Mouse (Mus musculus): ENCODE measurements around the gene Sub1. TPM values are rescaled to one million over a fixed set of nuclear protein-coding genes. Genes with fewer than 3 reads are reported as not detected.

Sub1 gene
- total and polyA plus RNA-seq, 2 experiments from 2014 or later: 187 to 618 TPM

- DNase-seq (no peak), ATAC-seq (no peak)
- H3K9ac ChIP-seq: no peak overlapping the region
- no peak overlapping the region for H3K4me2 ChIP-seq (ENCODE audit: low read depth)
- WGBS: 87% methylated on average over 7 of the region's 7 CpGs
- no peaks in the 10 kb centered on the region for H3K4me1 ChIP-seq (ENCODE audit: insufficient read depth)
- no peaks in the 10 kb centered on the region for H3K9me3 ChIP-seq (ENCODE audit: low read length)
- H3K4me3 ChIP-seq (ENCODE audit: low read depth, low read length): no peak overlapping the region
- H3K36me3 ChIP-seq (ENCODE audit: insufficient read depth): no peaks in the 10 kb centered on the region
- no peak overlapping the region for H3K27ac ChIP-seq (ENCODE audit: low read depth, low read length)
- H3K27me3 ChIP-seq (ENCODE audit: insufficient read depth, low read length): no peaks in the 10 kb centered on the region
- no peak for TF ChIP-seq CTCF (IDR thresholded peaks at IDR 0.05; ENCODE audit: low read depth)
Observed at GRCm38 (mm10) chr15:12007421-12007820, 10.6 kb upstream of the Sub1 start.

DNA sequence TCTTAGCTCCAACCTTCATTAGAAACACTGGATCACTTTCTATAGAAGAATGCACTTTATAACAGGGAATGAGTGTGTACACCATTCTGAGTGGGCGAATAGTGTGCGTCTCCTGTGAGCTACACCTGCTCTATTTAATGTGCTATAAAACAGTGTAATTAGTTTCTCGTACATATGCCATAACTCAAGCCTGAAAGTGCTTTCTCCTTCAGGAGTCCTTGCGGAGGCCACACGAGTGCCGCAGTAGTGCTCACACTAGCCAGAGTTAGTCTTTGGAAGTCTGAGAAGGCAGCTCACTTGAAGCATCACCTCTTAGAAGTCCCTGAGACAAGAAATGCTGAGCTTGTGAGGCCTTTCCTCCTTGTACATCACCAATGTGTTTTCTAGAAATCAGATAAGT is 9.4 kb upstream of the Sub1 start:
- Histone ChIP-seq H3K9me3 (ENCODE audit: low read length) (no peaks in the 10 kb centered on the region), H3K27ac (ENCODE audit: low read depth, low read length) (no peak overlapping the region), H3K9ac (no peak overlapping the region), H3K4me2 (ENCODE audit: low read depth) (no peak overlapping the region), H3K4me1 (ENCODE audit: insufficient read depth) (no peaks in the 10 kb centered on the region), H3K4me3 (ENCODE audit: low read depth, low read length) (no peak overlapping the region), H3K36me3 (ENCODE audit: insufficient read depth) (no peaks in the 10 kb centered on the region), H3K27me3 (ENCODE audit: insufficient read depth, low read length) (no peaks in the 10 kb centered on the region)
- DNase-seq (no peak), ATAC-seq (no peak)
- WGBS: 93% methylated on average over 6 of the region's 6 CpGs
- TF ChIP-seq CTCF (IDR thresholded peaks at IDR 0.05; ENCODE audit: low read depth): no peak

DNA sequence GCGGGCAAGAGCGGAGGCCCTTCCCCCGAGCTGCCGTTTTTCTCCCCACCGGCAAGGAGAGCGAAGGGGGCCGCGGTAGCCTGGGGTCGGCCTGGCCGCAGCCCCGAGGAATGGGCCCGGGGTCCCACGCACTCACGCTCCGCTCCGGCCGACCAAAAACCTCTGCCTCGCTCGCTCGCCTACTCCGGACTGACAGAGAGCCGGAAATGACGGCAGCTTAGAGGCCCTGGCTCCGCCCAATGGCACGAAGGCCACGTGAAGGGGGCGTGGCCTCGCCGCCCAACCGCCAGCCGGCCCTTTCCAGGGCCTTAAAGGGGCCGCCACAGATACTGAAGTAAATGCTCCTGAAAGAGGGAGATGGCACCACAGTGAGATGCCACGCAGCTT is 975 bp downstream of the Sub1 start:
- 1% methylated on average over 29 of the region's 33 CpGs for WGBS
- Histone ChIP-seq H3K4me2 (ENCODE audit: low read depth) (peak overlapping the region; percentile 78), H3K4me1 (ENCODE audit: insufficient read depth) (peaks cover 13% of the 10 kb centered on the region; the same call in 1 of the 2 replicates), H3K9ac (peak overlapping the region; percentile 95), H3K36me3 (ENCODE audit: insufficient read depth) (peaks cover 5% of the 10 kb centered on the region; the same call in 1 of the 2 replicates), H3K4me3 (ENCODE audit: low read depth, low read length) (peak overlapping the region; percentile 98), H3K9me3 (ENCODE audit: low read length) (no peaks in the 10 kb centered on the region), H3K27me3 (ENCODE audit: insufficient read depth, low read length) (no peaks in the 10 kb centered on the region), H3K27ac (ENCODE audit: low read depth, low read length) (peak overlapping the region; percentile 86)
- ATAC-seq (peak; percentile 100), DNase-seq (peak; percentile 97)
- no peak for TF ChIP-seq CTCF (IDR thresholded peaks at IDR 0.05; ENCODE audit: low read depth)

DNA sequence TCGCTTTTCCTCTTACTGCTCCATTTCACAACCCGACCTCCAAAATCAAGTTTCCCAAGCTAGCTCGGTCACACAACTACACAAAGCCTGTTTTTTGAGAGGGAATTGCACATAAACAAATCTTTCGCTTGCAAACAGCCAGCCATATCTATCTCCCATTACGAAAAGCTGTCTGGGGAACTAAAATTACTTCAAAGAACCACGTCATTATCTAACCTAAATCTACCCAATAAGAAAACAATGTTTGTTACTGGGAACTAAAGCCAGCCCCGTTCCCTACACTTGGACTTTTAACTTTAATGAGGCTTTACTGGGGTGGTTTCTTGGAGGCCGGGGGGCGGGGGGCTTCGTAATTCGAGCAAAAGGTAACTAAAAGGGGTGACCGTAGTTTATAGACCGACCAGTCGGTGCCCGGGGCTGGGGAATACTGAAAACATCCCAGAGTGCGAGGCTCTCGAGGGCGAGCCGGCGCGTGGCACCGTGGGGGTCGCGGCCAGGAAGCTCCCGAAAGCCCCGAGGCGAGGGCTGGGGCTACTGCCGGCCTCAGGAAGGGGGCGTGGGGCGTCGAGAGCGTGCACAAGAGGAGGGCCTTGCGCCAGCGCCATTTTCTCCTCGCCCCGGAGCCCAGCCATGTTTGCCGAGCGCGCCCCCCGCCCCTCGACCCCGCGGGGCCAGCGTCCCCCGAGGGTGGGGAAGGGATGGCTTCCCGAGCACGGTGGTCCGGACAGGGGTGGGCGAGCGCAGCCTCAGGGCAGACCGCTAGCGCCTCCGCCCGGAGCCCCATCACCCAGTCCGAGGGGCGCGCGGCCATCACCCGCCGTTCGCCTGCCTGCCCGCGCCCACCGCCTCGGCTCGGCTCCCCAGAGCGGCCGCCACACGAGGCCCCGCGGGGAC is 1.6 kb downstream of the Sub1 start:
- Histone ChIP-seq H3K4me2 (ENCODE audit: low read depth) (peak overlapping the region; percentile 78), H3K9me3 (ENCODE audit: low read length) (no peaks in the 10 kb centered on the region), H3K9ac (peak overlapping the region; percentile 95), H3K36me3 (ENCODE audit: insufficient read depth) (peaks cover 11% of the 10 kb centered on the region), H3K27me3 (ENCODE audit: insufficient read depth, low read length) (no peaks in the 10 kb centered on the region), H3K27ac (ENCODE audit: low read depth, low read length) (peak overlapping the region; percentile 86), H3K4me3 (ENCODE audit: low read depth, low read length) (peak overlapping the region; percentile 98), H3K4me1 (ENCODE audit: insufficient read depth) (peaks cover 13% of the 10 kb centered on the region; the same call in 1 of the 2 replicates)
- TF ChIP-seq CTCF (IDR thresholded peaks at IDR 0.05; ENCODE audit: low read depth): no peak
- DNase-seq (peak; percentile 52), ATAC-seq (peak; percentile 73)
- WGBS: 3% methylated on average over 71 of the region's 71 CpGs

- peaks cover 23% of the 10 kb centered on the region for H3K36me3 ChIP-seq (ENCODE audit: insufficient read depth)
- H3K27me3 ChIP-seq (ENCODE audit: insufficient read depth, low read length): no peaks in the 10 kb centered on the region
- peaks cover 13% of the 10 kb centered on the region; the same call in 1 of the 2 replicates for H3K4me1 ChIP-seq (ENCODE audit: insufficient read depth)
- WGBS: 80% methylated on average over 2 of the region's 2 CpGs
- no peak for DNase-seq
- H3K27ac ChIP-seq (ENCODE audit: low read depth, low read length): no peak overlapping the region
- no peak for ATAC-seq
- no peak for TF ChIP-seq CTCF (IDR thresholded peaks at IDR 0.05; ENCODE audit: low read depth)
- H3K4me3 ChIP-seq (ENCODE audit: low read depth, low read length): no peak overlapping the region
- H3K9me3 ChIP-seq (ENCODE audit: low read length): no peaks in the 10 kb centered on the region
- H3K9ac ChIP-seq: no peak overlapping the region
- H3K4me2 ChIP-seq (ENCODE audit: low read depth): peak overlapping the region; percentile 78; the same call in 1 of the 2 replicates
Observed at GRCm38 (mm10) chr15:11994006-11994405, 2.8 kb downstream of the Sub1 start.

DNA sequence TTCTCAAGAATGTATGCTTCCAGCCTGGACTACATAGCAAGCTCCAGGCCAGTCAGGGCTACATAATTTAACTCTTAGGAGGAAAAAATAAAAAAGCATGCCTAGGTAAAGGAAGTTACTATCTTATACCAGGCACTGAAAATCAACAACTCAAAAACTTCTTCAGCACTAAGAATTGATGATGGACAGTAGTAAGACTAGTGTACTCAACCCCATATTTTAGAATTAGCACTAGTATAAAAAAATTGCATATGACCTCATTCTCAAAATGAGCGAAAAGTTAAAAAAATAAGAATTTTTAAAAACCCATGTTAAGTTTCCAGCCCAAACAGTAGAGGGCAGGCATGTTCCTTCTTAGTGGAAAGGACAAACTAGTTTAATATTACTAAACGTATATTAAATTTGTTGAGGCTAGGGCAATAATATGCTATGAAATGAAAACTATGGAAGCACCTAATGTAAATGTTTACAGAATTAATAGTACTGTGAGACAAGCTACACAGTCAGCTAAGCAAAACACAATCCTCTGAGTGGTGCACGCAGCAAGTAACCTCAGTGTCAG is 5.2 kb downstream of the Sub1 start:
- peak; percentile 57 for TF ChIP-seq CTCF (IDR thresholded peaks at IDR 0.05; ENCODE audit: low read depth)
- Histone ChIP-seq H3K4me2 (ENCODE audit: low read depth) (no peak overlapping the region), H3K4me3 (ENCODE audit: low read depth, low read length) (no peak overlapping the region), H3K27ac (ENCODE audit: low read depth, low read length) (no peak overlapping the region), H3K9ac (no peak overlapping the region), H3K27me3 (ENCODE audit: insufficient read depth, low read length) (no peaks in the 10 kb centered on the region), H3K4me1 (ENCODE audit: insufficient read depth) (peaks cover 13% of the 10 kb centered on the region; the same call in 1 of the 2 replicates), H3K9me3 (ENCODE audit: low read length) (no peaks in the 10 kb centered on the region), H3K36me3 (ENCODE audit: insufficient read depth) (peaks cover 44% of the 10 kb centered on the region)
- 68% methylated on average over 3 of the region's 3 CpGs for WGBS
- ATAC-seq (no peak), DNase-seq (peak; percentile 46)

DNA sequence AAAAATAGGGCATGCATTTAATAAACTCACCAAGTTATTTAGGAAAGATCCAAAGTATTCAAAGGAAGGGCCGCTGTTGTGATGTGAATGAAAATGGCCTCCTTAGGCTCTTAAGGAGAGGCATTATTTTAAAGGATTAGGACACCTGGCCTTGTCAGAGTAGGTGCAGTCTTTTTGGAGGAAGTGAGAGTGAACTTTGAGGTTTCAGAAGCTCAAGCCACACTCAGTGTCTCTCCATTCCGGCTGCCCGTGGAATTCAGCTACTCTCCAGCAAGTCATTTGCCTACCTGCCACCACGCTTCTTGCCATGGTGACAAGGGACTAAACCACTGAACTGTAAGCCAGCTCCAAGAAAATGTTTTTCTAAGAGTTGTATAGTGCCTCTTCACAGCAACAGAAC is 8.2 kb downstream of the Sub1 start:
- Histone ChIP-seq H3K36me3 (ENCODE audit: insufficient read depth) (peaks cover 63% of the 10 kb centered on the region), H3K4me3 (ENCODE audit: low read depth, low read length) (no peak overlapping the region), H3K27ac (ENCODE audit: low read depth, low read length) (no peak overlapping the region), H3K9me3 (ENCODE audit: low read length) (no peaks in the 10 kb centered on the region), H3K4me1 (ENCODE audit: insufficient read depth) (no peaks in the 10 kb centered on the region), H3K4me2 (ENCODE audit: low read depth) (no peak overlapping the region), H3K9ac (no peak overlapping the region), H3K27me3 (ENCODE audit: insufficient read depth, low read length) (no peaks in the 10 kb centered on the region)
- WGBS: 92% methylated on average over 4 of the region's 4 CpGs
- DNase-seq (no peak), ATAC-seq (no peak)
- no peak for TF ChIP-seq CTCF (IDR thresholded peaks at IDR 0.05; ENCODE audit: low read depth)

Measured in forebrain, postnatal 0 days (tissue).